In genomic region chr7:141216894-141217293, GRCm38 (mm10) we compare ENCODE assay signal across 10 mouse cellular contexts. TPM values are rescaled to one million over a fixed set of nuclear protein-coding genes. Genes with fewer than 3 reads are reported as not detected.
A peak's percentile ranks its signal among the peaks of the same experiment; 100 is the strongest.
DNase-seq lines count a peak whose midpoint lies in the region; ATAC-seq and TF ChIP-seq lines count a peak whose summit lies in the region.
"Had no signal": no experiment of that assay in that cellular context is flagged by ENCODE, and none has a peak within 500 bp of the region (broad histone marks: within the 10 kb centered on the region; RNA-seq: fewer than 3 reads in every experiment).

No protein-coding gene starts in this region.

- H3K9ac ChIP-seq in forebrain, embryonic 14.5 days (ENCODE audit: low read length), result 0 out of 2 replicates have a peak overlapping the region, but pooled peaks have one; percentile 73
- peak overlapping the region; percentile 82; the same call in 1 of the 2 replicates for H3K9ac ChIP-seq in neural tube, embryonic 13.5 days

- no peak for ATAC-seq in forebrain, embryonic 14.5 days
- ATAC-seq in neural tube, embryonic 13.5 days (ENCODE audit: low read depth), result no peak
- ATAC-seq: inflammation-experienced regulatory T-cells, adult 6 months had no signal

- TF ChIP-seq POLR2A in lung, adult 2 months (IDR thresholded peaks at IDR 0.05; ENCODE audit: borderline replicate concordance, extremely low read depth, low read depth, low read length), result no peak

- no peak for DNase-seq in lung, adult 2 months
- DNase-seq in lung, adult 18-20 months, result no peak
- no peak for DNase-seq in forebrain, embryonic 14.5 days (ENCODE audit: low spot score)
- DNase-seq in limb, embryonic 10.5 days (ENCODE audit: low spot score), result no peak
- no peak for DNase-seq in adrenal gland, postnatal 4 days (ENCODE audit: low spot score in 2 of 2)
- no peak for DNase-seq in left cerebral cortex, adult 8-10 months (ENCODE audit: low spot score in 2 of 2)
- no peak for DNase-seq in thymus, adult 18-20 months
- DNase-seq: right cerebral cortex, postnatal 4 days had no signal

- H3K9me3 ChIP-seq in forebrain, embryonic 14.5 days (replicated peaks; ENCODE audit: control insufficient read depth, low read length), result no peaks in the 10 kb centered on the region
- no peaks in the 10 kb centered on the region for H3K9me3 ChIP-seq in limb, embryonic 10.5 days (replicated peaks)
- H3K9me3 ChIP-seq in neural tube, embryonic 13.5 days, result no peaks in the 10 kb centered on the region

- H3K4me1 ChIP-seq in lung, adult 2 months (ENCODE audit: control insufficient read depth, insufficient read depth, low read length), result 0 out of 2 replicates have a peak, but pooled peaks cover 7% of the 10 kb centered on the region
- peaks cover 11% of the 10 kb centered on the region for H3K4me1 ChIP-seq in forebrain, embryonic 14.5 days (ENCODE audit: control insufficient read depth, insufficient read depth, low read length)
- peaks cover 62% of the 10 kb centered on the region for H3K4me1 ChIP-seq in limb, embryonic 10.5 days
- H3K4me1 ChIP-seq in neural tube, embryonic 13.5 days (replicated peaks), result peaks cover 41% of the 10 kb centered on the region

- WGBS in lung, adult 2 months, result 81% methylated on average over 11 of the region's 11 CpGs
- 89% methylated on average over 11 of the region's 11 CpGs for WGBS in forebrain, embryonic 14.5 days
- 88% methylated on average over 11 of the region's 11 CpGs for WGBS in limb, embryonic 10.5 days
- 89% methylated on average over 11 of the region's 11 CpGs for WGBS in neural tube, embryonic 13.5 days

- peaks cover 7% of the 10 kb centered on the region; the same call in 1 of the 2 replicates for H3K36me3 ChIP-seq in forebrain, embryonic 14.5 days (ENCODE audit: control insufficient read depth, insufficient read depth, low read length)
- peaks cover 31% of the 10 kb centered on the region for H3K36me3 ChIP-seq in limb, embryonic 10.5 days
- H3K36me3 ChIP-seq in neural tube, embryonic 13.5 days, result peaks cover 9% of the 10 kb centered on the region; the same call in 1 of the 2 replicates

- H3K27ac ChIP-seq in forebrain, embryonic 14.5 days (ENCODE audit: low read depth, low read length), result no peak overlapping the region
- peak overlapping the region; percentile 92 for H3K27ac ChIP-seq in limb, embryonic 10.5 days
- no peak overlapping the region for H3K27ac ChIP-seq in neural tube, embryonic 13.5 days (replicated peaks)

- H3K4me2 ChIP-seq in forebrain, embryonic 14.5 days (ENCODE audit: low read length), result peak overlapping the region; percentile 94; the same call in 1 of the 2 replicates
- peak overlapping the region; percentile 94 for H3K4me2 ChIP-seq in neural tube, embryonic 13.5 days

- peak overlapping the region; percentile 57 for H3K4me3 ChIP-seq in lung, adult 2 months (replicated peaks; ENCODE audit: extremely low read depth, low read depth, low read length)
- no peak overlapping the region for H3K4me3 ChIP-seq in forebrain, embryonic 14.5 days (ENCODE audit: low read depth, low read length)
- H3K4me3 ChIP-seq in limb, embryonic 10.5 days, result peak overlapping the region; percentile 80
- peak overlapping the region; percentile 58; the same call in 1 of the 2 replicates for H3K4me3 ChIP-seq in neural tube, embryonic 13.5 days

- no peaks in the 10 kb centered on the region for H3K27me3 ChIP-seq in forebrain, embryonic 14.5 days (replicated peaks; ENCODE audit: control insufficient read depth, insufficient read depth, low read length)
- no peaks in the 10 kb centered on the region for H3K27me3 ChIP-seq in limb, embryonic 10.5 days (ENCODE audit: low read depth, poor library complexity, severe bottlenecking)
- H3K27me3 ChIP-seq in neural tube, embryonic 13.5 days, result no peaks in the 10 kb centered on the region

- no peak for TF ChIP-seq CTCF in lung, adult 2 months (IDR thresholded peaks at IDR 0.05; ENCODE audit: insufficient read depth, low read length)

RNA-seq across cellular contexts. Expression of gene Rassf7, which starts 1.2 kb away (rescaled TPM):
- polyA plus RNA-seq in lung, adult 2 months (2012; rRNA removed), result 87.1 and 92.9 TPM in 2 replicates
- polyA plus RNA-seq in forebrain, embryonic 14.5 days (2014; fragmentation: Nextera tagmentation; extraction: Ambion mirVana), result 23.7 and 23.8 TPM in 2 replicates
- polyA plus RNA-seq in limb, embryonic 10.5 days (2016; fragmentation: Nextera tagmentation; extraction: Ambion mirVana), result 44.7 and 53.5 TPM in 2 replicates
- polyA plus RNA-seq in neural tube, embryonic 13.5 days (2015; fragmentation: Nextera tagmentation; extraction: Ambion mirVana), result 29.8 and 31.7 TPM in 2 replicates
- total RNA-seq in adrenal gland, postnatal 4 days (2021), result 10 to 100 TPM; 14.7 to 15.1 TPM
- 1 to 10 TPM in 3 of 4 experiments, under 1 TPM in 1; 0.89 to 2.7 (median 2.4) TPM for total RNA-seq in left cerebral cortex, adult 8-10 months (2022)

RNA-seq across cellular contexts. Expression of gene Lmntd2, which starts 3.0 kb away (rescaled TPM):
- polyA plus RNA-seq in lung, adult 2 months (2012; rRNA removed), result 4.4 and 5.6 TPM in 2 replicates
- polyA plus RNA-seq in forebrain, embryonic 14.5 days (2014; fragmentation: Nextera tagmentation; extraction: Ambion mirVana), result 0.94 and 0.95 TPM in 2 replicates
- 3.5 and 4.5 TPM in 2 replicates for polyA plus RNA-seq in limb, embryonic 10.5 days (2016; fragmentation: Nextera tagmentation; extraction: Ambion mirVana)
- polyA plus RNA-seq in neural tube, embryonic 13.5 days (2015; fragmentation: Nextera tagmentation; extraction: Ambion mirVana), result 1.3 and 1.5 TPM in 2 replicates
- 1 to 10 TPM in 1 of 2 experiments, under 1 TPM in 1; 0.82 to 1.0 TPM for total RNA-seq in adrenal gland, postnatal 4 days (2021)
- total RNA-seq in left cerebral cortex, adult 8-10 months (2022), result under 1 TPM in 2 of 4 experiments, not detected in 2; 0.17 to 0.25 TPM

RNA-seq across cellular contexts. Expression of gene Phrf1, which starts 11.7 kb away (rescaled TPM):
- polyA plus RNA-seq in lung, adult 2 months (2012; rRNA removed), result 18.9 and 22.5 TPM in 2 replicates
- polyA plus RNA-seq in forebrain, embryonic 14.5 days (2014; fragmentation: Nextera tagmentation; extraction: Ambion mirVana), result 64.2 and 78.8 TPM in 2 replicates
- 121 and 131 TPM in 2 replicates for polyA plus RNA-seq in limb, embryonic 10.5 days (2016; fragmentation: Nextera tagmentation; extraction: Ambion mirVana)
- 71.4 and 74.1 TPM in 2 replicates for polyA plus RNA-seq in neural tube, embryonic 13.5 days (2015; fragmentation: Nextera tagmentation; extraction: Ambion mirVana)
- total RNA-seq in adrenal gland, postnatal 4 days (2021), result 10 to 100 TPM; 77.1 to 91.9 TPM
- total RNA-seq in left cerebral cortex, adult 8-10 months (2022), result 10 to 100 TPM; 65.7 to 76.5 (median 68.5) TPM

RNA-seq across cellular contexts. Expression of gene Lrrc56, which starts 22.9 kb away (rescaled TPM):
- 15.8 TPM in 2 replicates for polyA plus RNA-seq in lung, adult 2 months (2012; rRNA removed)
- 6.7 and 8.9 TPM in 2 replicates for polyA plus RNA-seq in forebrain, embryonic 14.5 days (2014; fragmentation: Nextera tagmentation; extraction: Ambion mirVana)
- 14.0 and 21.8 TPM in 2 replicates for polyA plus RNA-seq in limb, embryonic 10.5 days (2016; fragmentation: Nextera tagmentation; extraction: Ambion mirVana)
- polyA plus RNA-seq in neural tube, embryonic 13.5 days (2015; fragmentation: Nextera tagmentation; extraction: Ambion mirVana), result 7.6 and 9.0 TPM in 2 replicates
- total RNA-seq in adrenal gland, postnatal 4 days (2021), result 1 to 10 TPM; 8.8 to 9.9 TPM
- total RNA-seq in left cerebral cortex, adult 8-10 months (2022), result 1 to 10 TPM; 3.5 to 5.7 (median 5.3) TPM

RNA-seq across cellular contexts. Expression of gene Hras, which starts 23.1 kb away (rescaled TPM):
- 77.3 and 91.5 TPM in 2 replicates for polyA plus RNA-seq in lung, adult 2 months (2012; rRNA removed)
- polyA plus RNA-seq in forebrain, embryonic 14.5 days (2014; fragmentation: Nextera tagmentation; extraction: Ambion mirVana), result 70.2 and 96.3 TPM in 2 replicates
- 101 and 104 TPM in 2 replicates for polyA plus RNA-seq in limb, embryonic 10.5 days (2016; fragmentation: Nextera tagmentation; extraction: Ambion mirVana)
- 130 and 139 TPM in 2 replicates for polyA plus RNA-seq in neural tube, embryonic 13.5 days (2015; fragmentation: Nextera tagmentation; extraction: Ambion mirVana)
- total RNA-seq in adrenal gland, postnatal 4 days (2021), result 10 to 100 TPM; 88.5 to 96.4 TPM
- total RNA-seq in left cerebral cortex, adult 8-10 months (2022), result 100 to 1,000 TPM; 226 to 267 (median 258) TPM
